Mouse (Mus musculus): ENCODE measurements around the gene Ralgps1.

Ralgps1 gene

DNA sequence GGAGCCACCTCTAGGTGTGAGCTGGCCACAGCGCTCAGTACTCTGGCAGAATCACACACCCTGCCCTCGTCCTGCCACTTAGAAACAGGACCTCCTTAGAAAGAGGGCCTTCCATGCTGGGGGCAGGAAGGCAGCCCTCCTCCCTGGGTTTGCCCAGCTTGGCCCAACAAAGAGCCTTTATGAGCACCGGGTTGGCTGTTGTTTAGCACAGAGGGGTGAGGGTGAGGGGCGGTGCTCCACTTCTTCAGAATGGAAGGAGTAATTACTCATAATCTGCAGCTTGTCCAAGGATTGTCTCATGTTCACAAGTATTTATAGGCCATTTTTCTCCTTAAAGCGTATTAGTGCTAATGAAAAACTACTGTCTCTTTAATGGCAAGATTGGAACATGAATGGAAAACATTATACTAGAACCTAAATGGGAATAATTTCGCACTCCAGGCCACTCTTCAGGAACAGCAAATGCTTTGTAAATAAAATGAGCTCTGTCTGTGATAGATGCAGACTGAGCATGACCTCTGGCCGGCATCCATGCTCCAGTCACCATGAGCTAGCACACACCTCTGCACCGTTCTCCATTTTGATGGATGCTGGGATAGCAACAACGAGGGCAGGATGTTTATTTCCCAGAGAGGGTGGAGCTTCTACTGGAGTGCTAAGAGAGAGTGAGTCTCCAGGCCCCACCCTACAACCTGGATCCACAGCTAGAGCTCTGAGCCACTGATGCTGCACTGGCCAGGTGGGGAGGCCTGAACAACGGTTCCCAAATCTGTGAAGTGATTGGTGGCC lies 200.3 kb downstream of the Ralgps1 start:
- no peak for DNase-seq

DNA sequence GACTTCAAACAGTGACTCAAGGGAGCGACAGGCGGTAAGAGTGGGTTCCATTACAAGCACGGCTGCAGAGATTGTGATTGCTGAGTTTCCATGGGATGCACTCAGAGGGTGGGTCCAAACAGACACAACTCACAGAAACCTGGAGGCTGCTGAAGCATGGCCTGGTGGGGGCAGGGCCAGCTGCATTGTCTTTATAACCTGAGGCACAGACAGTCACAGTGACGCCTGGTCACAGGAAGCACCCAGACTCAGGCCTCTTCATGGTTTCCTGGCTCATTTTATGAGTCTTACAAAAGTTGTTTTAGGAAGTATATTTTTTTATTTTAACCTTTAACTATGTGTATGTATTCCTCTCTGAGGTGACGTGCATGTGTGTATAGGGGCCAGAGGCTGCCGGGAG lies 201.8 kb downstream of the Ralgps1 start:
- DNase-seq, result peak in 1 of 2 experiments; percentile 45

DNA sequence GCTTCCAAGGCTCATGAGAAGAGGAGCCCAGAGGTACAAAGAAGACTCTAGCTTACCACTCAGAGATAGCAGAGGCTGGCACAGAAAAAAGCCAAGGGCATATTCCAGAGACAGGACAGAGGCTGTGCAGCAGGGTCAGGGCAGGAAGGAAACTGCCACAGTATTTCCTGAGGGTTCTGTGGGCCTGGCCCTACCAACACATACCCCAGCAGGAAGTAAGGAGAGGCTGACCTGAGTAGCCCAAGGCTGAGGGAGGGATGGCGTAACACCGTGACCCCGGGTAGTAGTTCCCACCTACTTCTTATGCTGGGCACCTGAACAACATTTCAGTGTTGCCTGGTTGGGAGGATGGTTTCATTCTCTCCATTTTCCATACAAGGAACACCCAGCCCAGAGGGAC lies 204.2 kb downstream of the Ralgps1 start:
- no peak for DNase-seq

GRCm38 (mm10) chr2:33165710-33166374 lies 205.4 kb downstream of the Ralgps1 start:
- DNase-seq, result peak; percentile 76 to 86

DNA sequence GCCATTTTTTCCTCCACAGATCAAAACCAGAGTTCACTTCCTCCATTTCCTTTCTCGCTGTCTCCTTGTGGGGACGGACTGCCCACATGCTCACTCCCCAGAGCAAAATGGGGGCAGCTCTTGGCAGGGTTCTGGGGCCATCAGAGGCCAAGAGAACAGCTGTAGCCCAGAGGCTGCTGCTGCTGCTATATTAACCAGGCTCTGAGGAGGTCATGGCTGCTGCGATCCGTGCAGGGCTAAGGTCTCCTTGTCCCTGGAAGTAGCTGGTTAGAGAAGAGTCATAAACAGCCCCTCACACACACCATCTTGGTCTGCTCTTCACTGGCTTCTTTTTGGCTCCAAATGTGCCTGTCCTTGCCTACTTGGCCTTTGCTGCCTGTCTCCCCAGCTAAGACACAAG lies 206.1 kb downstream of the Ralgps1 start:
- peak in 1 of 2 experiments; percentile 64 for DNase-seq

DNA sequence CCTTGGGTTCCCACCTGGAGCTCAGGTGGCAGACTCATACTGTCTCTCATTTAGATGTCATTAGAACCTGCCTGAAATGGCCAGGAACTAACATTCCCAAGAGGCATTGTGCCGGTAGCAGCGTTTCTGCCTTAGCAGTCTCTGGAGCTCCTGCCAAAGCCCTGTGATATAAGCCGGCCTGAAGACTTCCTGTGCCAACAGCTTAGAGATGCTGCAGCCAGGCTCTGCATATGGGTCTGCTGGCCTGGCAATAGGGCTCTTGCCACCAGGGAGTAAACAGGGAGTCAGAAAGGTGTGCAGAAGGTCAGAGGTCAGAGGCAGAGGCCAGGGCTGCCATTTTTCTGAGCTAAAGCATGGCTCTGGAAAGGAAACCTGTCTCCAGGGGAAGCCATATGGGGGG lies 206.6 kb downstream of the Ralgps1 start:
- no peak for DNase-seq

DNA sequence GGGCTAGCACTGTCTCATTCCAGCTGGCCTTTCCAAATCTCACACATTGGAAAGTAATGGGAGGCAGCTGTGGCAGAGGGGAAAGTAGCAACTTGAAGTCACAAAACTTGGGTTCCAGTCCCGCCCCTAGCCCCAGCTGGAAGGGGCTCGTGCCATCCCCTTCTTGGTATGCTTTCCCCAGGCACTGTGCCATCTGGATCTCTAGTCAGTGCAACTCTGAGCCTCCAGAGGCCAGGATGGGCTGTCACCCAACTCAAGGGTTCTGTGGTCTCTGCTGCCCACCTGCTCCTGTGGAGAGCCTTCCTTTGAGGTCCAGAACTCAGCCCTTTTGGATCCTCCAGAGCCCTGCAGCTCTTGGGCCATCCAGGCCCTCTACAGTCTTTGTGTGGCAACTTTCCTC lies 209.2 kb downstream of the Ralgps1 start:
- no peak for DNase-seq

DNA sequence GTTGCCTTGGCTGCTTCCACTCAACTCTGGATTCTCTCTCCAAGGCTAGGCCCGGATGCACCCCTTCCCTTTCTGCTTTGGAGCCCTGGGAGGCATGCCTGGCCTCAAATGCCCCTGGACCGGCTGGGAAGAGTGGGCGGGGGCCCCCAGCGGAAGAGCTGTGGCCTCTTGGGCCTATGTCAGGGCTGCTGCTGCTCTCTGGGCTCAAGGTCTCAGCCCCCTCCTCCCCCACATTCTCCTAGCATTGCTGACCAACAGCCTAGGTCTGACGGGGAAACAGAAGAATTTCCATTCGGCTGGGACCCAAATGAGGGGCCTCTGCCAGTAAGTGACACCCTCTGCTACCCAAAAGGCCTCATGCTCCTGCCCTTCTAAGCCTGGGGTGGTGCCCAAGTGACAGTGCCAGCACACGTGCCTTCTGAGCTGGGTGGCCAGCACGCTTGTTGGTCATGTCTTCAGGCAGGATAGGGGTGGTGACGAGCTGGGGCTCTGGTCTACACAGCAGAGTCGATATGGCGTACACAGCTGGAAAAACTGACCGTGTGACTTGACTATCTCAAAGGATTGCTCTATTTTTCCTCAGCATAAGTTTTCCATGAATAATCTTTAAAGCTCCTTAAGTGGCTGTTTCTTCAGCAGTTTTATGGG lies 210.8 kb downstream of the Ralgps1 start:
- DNase-seq, result peak; percentile 63 to 77

- no peak for DNase-seq
Measured at GRCm38 (mm10) chr2:33159593-33159992, 211.7 kb downstream of the Ralgps1 start.

- no peak for DNase-seq
Measured at GRCm38 (mm10) chr2:33158895-33159294, 212.4 kb downstream of the Ralgps1 start.

DNA sequence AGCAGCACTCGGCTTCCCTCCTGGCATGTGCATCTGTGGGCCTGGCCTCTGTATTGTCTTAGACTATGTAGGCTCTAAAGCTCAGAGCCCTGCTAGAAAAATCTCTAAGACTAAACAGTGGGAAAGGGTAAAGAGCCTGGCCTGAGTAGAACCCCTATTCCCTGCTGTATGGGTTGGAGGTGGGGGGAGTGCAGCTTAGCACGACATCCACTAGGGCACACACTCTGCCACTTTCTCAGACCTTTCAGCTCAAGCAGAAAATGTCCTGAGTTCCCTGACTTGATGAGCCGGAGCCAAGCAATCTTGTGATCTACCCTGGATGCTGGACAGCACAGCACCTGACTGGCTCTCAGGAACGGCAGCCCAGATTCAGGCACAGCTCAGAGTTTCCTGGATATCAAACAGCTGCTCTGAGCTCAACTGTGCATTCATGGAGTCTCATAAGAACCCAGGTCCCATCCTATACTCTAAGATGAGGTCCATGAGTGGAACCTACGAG lies 215.0 kb downstream of the Ralgps1 start:
- no peak for DNase-seq

- DNase-seq, result peak; percentile 85 to 87
Measured at GRCm38 (mm10) chr2:33154751-33155372, 216.4 kb downstream of the Ralgps1 start.

- no peak for DNase-seq
Measured at GRCm38 (mm10) chr2:33146994-33147393, 224.3 kb downstream of the Ralgps1 start.

GRCm38 (mm10) chr2:33143292-33143691 lies 228.0 kb downstream of the Ralgps1 start:
- DNase-seq, result no peak

GRCm38 (mm10) chr2:33138491-33138890 lies 232.8 kb downstream of the Ralgps1 start:
- no peak for DNase-seq

DNA sequence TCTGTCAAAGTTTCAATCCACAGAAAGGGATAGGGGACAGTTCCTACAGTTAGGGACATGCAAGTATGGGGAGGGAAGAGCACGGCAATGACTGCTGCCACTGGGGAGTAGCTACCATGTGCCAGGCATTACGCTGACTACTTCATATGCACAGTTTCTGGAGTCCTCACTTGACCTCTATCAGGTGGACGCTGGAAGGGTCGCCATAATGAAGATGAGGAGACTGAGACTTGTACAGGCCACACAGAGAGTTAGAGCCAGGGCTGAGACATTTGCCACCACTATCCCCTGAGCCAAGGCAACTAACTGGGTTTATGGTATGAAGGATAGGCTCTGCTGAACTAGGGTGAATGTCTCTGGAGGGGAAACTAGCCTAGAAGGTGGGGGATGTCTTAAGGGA lies 233.6 kb downstream of the Ralgps1 start:
- DNase-seq, result no peak

- DNase-seq, result no peak
Measured at GRCm38 (mm10) chr2:33137244-33137643, 234.0 kb downstream of the Ralgps1 start.

DNA sequence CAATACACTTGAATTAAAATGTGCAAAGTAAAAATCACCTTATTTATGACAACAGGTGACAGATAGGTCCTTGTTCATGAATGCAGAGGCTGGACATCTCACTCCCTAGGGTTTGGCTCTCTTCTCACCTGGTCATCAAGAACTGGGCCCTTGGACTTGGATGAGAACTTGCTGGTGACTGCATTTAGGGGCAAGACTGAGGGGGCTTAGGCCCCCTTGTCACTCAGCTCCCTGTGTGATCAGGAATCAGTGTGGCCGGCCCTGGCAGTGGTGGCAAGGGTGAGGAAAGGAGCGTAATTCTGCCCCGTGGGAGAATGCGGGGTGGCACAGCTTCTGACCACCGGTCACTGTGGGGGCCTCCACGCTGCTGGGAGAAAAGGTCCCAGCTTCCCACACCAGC lies 234.9 kb downstream of the Ralgps1 start:
- DNase-seq, result no peak

GRCm38 (mm10) chr2:33134766-33135490 lies 236.4 kb downstream of the Ralgps1 start:
- no peak for DNase-seq

DNA sequence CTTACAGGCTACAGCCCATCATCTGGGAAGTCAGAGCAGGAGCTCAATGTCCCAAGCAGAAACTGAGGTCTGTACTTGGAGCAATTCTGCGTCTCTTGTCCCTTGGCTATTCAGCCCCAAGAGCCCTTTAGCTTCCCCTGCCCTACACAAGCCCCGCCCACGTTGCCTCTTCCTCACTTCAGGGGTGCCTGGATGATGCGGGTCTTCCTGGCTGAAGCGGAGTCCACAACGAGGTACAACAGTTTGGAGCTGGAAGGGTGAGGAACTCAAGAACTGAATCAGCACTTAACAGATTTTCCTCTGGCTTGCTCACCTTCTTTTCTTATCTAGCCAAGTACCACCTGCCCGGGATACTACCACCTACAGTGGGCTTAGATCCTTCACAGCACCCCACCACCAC lies 239.0 kb downstream of the Ralgps1 start:
- DNase-seq, result no peak

GRCm38 (mm10) chr2:33131500-33132092 lies 239.7 kb downstream of the Ralgps1 start, which contains the start of gene Garnl3:
TSS of gene Garnl3 (minus strand) at chr2:33131654.
- DNase-seq, result peak; percentile 77 to 85
